Mouse (Mus musculus): ENCODE results near the gene Dhx30. TPM values are rescaled to one million over a fixed set of nuclear protein-coding genes. Genes with fewer than 3 reads are reported as not detected.

Dhx30 gene
- polyA plus RNA-seq, 2 experiments, result 24.9 to 27.4 TPM

GRCm38 (mm10) chr9:110148598-110148997 lies 31.0 kb upstream of the Dhx30 start:
- no peak overlapping the region for H3K4me3 ChIP-seq (ENCODE audit: insufficient read depth in 1 of 2, low read depth in 2 of 2, low read length in 2 of 2)

DNA sequence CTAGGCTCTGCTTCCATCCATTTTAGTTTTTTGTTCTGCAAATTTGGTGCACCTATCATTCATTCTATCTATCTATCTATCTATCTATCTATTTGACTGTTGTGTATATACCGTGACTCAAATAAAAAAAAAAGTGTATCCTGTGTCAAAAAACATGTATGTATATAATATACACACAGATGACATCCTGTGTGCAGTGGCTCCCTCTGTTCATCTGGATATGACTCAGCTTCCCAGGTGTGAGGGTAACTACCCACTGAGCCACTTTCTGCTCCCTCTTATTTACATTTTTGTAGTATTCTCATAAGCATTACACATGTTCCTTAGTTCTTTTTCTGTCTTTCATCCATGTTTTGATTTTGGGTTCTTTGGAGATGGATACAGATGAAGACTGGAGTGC lies 24.5 kb upstream of the Dhx30 start:
- H3K4me2 ChIP-seq (ENCODE audit: low read depth), result no peak overlapping the region
- no peak overlapping the region for H3K27ac ChIP-seq
- H3K4me1 ChIP-seq (replicated peaks; ENCODE audit: control insufficient read depth in 2 of 2, insufficient read depth in 2 of 2, low read length in 1 of 2), result no peaks in the 10 kb centered on the region; a peak in 1 of 4 replicates
- H3K27me3 ChIP-seq (ENCODE audit: control insufficient read depth, insufficient read depth, low read length), result no peaks in the 10 kb centered on the region
- no peaks in the 10 kb centered on the region for H3K9me3 ChIP-seq (ENCODE audit: control insufficient read depth, low read length)
- DNase-seq (ENCODE audit: low read depth in 3 of 3, low spot score in 3 of 3), result no peak
- peaks cover 10% of the 10 kb centered on the region for H3K36me3 ChIP-seq (replicated peaks; ENCODE audit: control insufficient read depth, insufficient read depth, low read depth)
- WGBS (ENCODE audit: insufficient replicate concordance), result 88% methylated on average over 1 of the region's 1 CpGs
- H3K9ac ChIP-seq (replicated peaks), result no peak overlapping the region
- no peak for TF ChIP-seq CTCF (IDR thresholded peaks at IDR 0.05; ENCODE audit: low read depth)
- H3K4me3 ChIP-seq (ENCODE audit: insufficient read depth in 1 of 2, low read depth in 2 of 2, low read length in 2 of 2), result no peak overlapping the region
- ATAC-seq (ENCODE audit: insufficient read depth), result no peak

More at GRCm38 (mm10) chr9:110148598-110148997, 31.0 kb upstream of the Dhx30 start:
- TF ChIP-seq EP300 (IDR thresholded peaks at IDR 0.05; ENCODE audit: low read depth), result no peak
- TF ChIP-seq CTCF (IDR thresholded peaks at IDR 0.05; ENCODE audit: low read depth), result no peak
- Histone ChIP-seq H3K36me3 (replicated peaks; ENCODE audit: control insufficient read depth, insufficient read depth, low read depth) (peaks cover 17% of the 10 kb centered on the region), H3K27me3 (ENCODE audit: control insufficient read depth, insufficient read depth, low read length) (no peaks in the 10 kb centered on the region), H3K4me2 (ENCODE audit: low read depth) (no peak overlapping the region), H3K27ac (no peak overlapping the region), H3K4me1 (replicated peaks; ENCODE audit: control insufficient read depth in 2 of 2, insufficient read depth in 2 of 2, low read length in 1 of 2) (peaks cover 0 to 3% of the 10 kb centered on the region in 2 experiments; a peak in 2 of 4 replicates), H3K9me3 (ENCODE audit: control insufficient read depth, low read length) (no peaks in the 10 kb centered on the region), H3K9ac (replicated peaks) (no peak overlapping the region)
- ATAC-seq (ENCODE audit: insufficient read depth) (peak; percentile 64; the same call in 1 of the 2 replicates), DNase-seq (ENCODE audit: low read depth in 3 of 3, low spot score in 3 of 3) (no peak)
- 14% methylated on average over 2 of the region's 2 CpGs for WGBS (ENCODE audit: insufficient replicate concordance)

- ATAC-seq (ENCODE audit: insufficient read depth), result peak; percentile 71; the same call in 1 of the 2 replicates
- Histone ChIP-seq H3K4me2 (ENCODE audit: low read depth) (no peak overlapping the region), H3K36me3 (replicated peaks; ENCODE audit: control insufficient read depth, insufficient read depth, low read depth) (peaks cover 23% of the 10 kb centered on the region), H3K9ac (replicated peaks) (no peak overlapping the region), H3K4me1 (replicated peaks; ENCODE audit: control insufficient read depth in 2 of 2, insufficient read depth in 2 of 2, low read length in 1 of 2) (peaks cover 0 to 5% of the 10 kb centered on the region in 2 experiments; a peak in 3 of 4 replicates), H3K9me3 (ENCODE audit: control insufficient read depth, low read length) (no peaks in the 10 kb centered on the region), H3K27me3 (ENCODE audit: control insufficient read depth, insufficient read depth, low read length) (no peaks in the 10 kb centered on the region), H3K27ac (no peak overlapping the region), H3K4me3 (ENCODE audit: insufficient read depth in 1 of 2, low read depth in 2 of 2, low read length in 2 of 2) (no peak overlapping the region)
- peak in 1 of 3 experiments; percentile 19 for DNase-seq (ENCODE audit: low read depth in 3 of 3, low spot score in 3 of 3)
- WGBS (ENCODE audit: insufficient replicate concordance), result 12% methylated on average over 4 of the region's 4 CpGs
- TF ChIP-seq CTCF (IDR thresholded peaks at IDR 0.05; ENCODE audit: low read depth), result no peak
- TF ChIP-seq EP300 (IDR thresholded peaks at IDR 0.05; ENCODE audit: low read depth), result 0 out of 2 replicates have a peak, but pooled peaks have one; percentile 16
Observed at GRCm38 (mm10) chr9:110139119-110139518, 21.5 kb upstream of the Dhx30 start.

DNA sequence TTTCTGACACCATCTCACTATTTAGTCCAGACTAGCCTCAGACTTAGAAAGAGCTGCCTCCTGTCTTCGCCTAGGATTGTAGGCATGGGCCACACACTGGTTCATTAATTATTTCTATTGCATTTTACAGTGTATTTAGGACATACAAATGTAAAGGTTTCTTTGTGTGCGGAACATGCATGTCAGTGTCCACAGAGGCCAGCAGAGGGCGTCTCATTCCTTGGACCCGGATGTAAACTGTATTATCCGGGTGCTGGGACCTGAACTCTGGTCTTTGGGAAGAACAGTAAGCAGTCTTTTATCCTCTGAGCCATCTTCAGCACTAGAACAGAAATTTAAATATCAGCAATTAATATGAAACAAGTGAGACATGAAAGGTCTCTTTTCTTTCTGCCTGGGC lies 16.5 kb upstream of the Dhx30 start:
- Histone ChIP-seq H3K4me1 (replicated peaks; ENCODE audit: control insufficient read depth in 2 of 2, insufficient read depth in 2 of 2, low read length in 1 of 2) (peaks cover 16 to 23% of the 10 kb centered on the region in 2 experiments), H3K4me3 (ENCODE audit: insufficient read depth in 1 of 2, low read depth in 2 of 2, low read length in 2 of 2) (no peak overlapping the region), H3K27me3 (ENCODE audit: control insufficient read depth, insufficient read depth, low read length) (no peaks in the 10 kb centered on the region), H3K36me3 (replicated peaks; ENCODE audit: control insufficient read depth, insufficient read depth, low read depth) (peaks cover 13% of the 10 kb centered on the region), H3K4me2 (ENCODE audit: low read depth) (peak overlapping the region; percentile 99), H3K27ac (no peak overlapping the region), H3K9me3 (ENCODE audit: control insufficient read depth, low read length) (no peaks in the 10 kb centered on the region), H3K9ac (replicated peaks) (no peak overlapping the region)
- TF ChIP-seq EP300 (IDR thresholded peaks at IDR 0.05; ENCODE audit: low read depth), result no peak
- peak; percentile 70 for TF ChIP-seq CTCF (IDR thresholded peaks at IDR 0.05; ENCODE audit: low read depth)
- DNase-seq (ENCODE audit: low read depth in 3 of 3, low spot score in 3 of 3) (no peak), ATAC-seq (ENCODE audit: insufficient read depth) (no peak)
- WGBS (ENCODE audit: insufficient replicate concordance), result 56% methylated on average over 5 of the region's 5 CpGs

GRCm38 (mm10) chr9:110132921-110133320 lies 15.3 kb upstream of the Dhx30 start:
- 33% methylated on average over 6 of the region's 6 CpGs for WGBS (ENCODE audit: insufficient replicate concordance)
- H3K27ac ChIP-seq, result no peak overlapping the region
- peak overlapping the region; percentile 99 for H3K4me2 ChIP-seq (ENCODE audit: low read depth)
- H3K9ac ChIP-seq (replicated peaks), result peak overlapping the region; percentile 73; the same call in 1 of the 2 replicates
- H3K36me3 ChIP-seq (replicated peaks; ENCODE audit: control insufficient read depth, insufficient read depth, low read depth), result peaks cover 13% of the 10 kb centered on the region
- H3K27me3 ChIP-seq (ENCODE audit: control insufficient read depth, insufficient read depth, low read length), result no peaks in the 10 kb centered on the region
- TF ChIP-seq CTCF (IDR thresholded peaks at IDR 0.05; ENCODE audit: low read depth) (no peak), EP300 (IDR thresholded peaks at IDR 0.05; ENCODE audit: low read depth) (no peak)
- peaks cover 16 to 23% of the 10 kb centered on the region in 2 experiments for H3K4me1 ChIP-seq (replicated peaks; ENCODE audit: control insufficient read depth in 2 of 2, insufficient read depth in 2 of 2, low read length in 1 of 2)
- no peaks in the 10 kb centered on the region for H3K9me3 ChIP-seq (ENCODE audit: control insufficient read depth, low read length)
- H3K4me3 ChIP-seq (ENCODE audit: insufficient read depth in 1 of 2, low read depth in 2 of 2, low read length in 2 of 2), result peak overlapping the region; percentile 74 to 83
- DNase-seq (ENCODE audit: low read depth in 3 of 3, low spot score in 3 of 3), result no peak
- ATAC-seq (ENCODE audit: insufficient read depth), result no peak
